Mouse (Mus musculus): ENCODE measurements at regions not wholly inside any gene's neighbourhood (a gene's known extent, or its start where the extent isn't known, plus 50 kb on each side); places are given as distances from the start of the nearest gene placed in this dataset.

DNA sequence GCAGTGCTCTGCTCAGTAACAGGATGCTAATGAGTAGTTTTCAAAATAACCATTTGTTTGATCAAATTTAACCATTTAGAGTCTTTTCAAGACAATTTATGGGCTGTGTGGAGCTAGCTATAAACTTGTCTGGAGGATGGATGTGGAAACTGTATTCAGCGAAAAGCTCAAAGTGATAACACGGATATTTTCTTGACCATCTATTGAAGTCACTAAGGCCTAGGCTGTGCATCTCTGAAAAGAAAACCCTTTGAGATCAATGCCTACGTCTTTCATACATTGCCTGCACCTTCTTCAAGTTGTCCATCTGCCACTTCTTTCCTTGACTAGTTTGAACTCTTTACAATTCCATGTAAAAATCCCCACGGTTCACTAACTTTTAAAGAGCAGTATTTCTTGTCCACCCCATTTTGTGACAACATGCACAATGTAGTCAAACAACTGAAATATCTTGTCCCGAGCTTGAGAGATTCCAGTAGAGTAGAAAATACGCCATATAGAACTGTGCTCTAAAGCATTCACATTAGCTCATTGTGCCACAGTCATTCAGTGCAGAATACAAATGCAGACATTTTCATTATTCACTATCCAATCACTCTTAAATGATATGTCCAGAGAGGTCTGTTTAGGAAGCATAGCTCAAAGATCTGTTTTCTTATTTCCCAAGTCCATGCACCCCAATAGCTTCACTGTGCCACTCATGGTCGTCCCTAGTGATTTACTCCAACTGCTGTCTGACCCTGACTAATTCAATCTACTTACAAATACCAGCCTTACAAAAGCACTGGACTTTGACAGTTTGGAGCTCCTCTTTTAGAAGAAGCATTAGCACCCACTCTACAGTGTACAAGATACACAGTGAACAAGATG, 165.7 kb upstream of the 4930447F04Rik start:
- DNase-seq (ENCODE audit: low read depth, low spot score) = peak; percentile 2

DNA sequence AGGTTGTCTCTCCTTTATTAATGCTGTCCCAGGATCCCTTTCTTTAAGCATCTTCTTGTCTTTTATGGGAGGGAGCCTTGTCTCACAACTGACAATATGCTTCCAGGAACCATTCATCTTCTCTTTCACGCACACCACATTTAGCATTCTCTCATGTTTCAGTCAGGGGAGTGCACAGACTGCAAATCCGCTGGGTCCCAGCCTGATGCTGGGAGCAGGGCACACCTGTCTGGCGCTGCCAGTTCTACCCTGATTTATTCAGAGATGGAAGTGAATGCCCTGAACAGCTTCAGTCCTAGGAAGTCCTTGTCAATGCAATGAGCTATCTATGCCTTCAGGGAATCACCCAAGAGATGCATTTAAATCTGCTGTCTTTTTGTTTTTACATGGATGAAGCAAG, 161.0 kb upstream of the 4930447F04Rik start:
- peak; percentile 2 for DNase-seq (ENCODE audit: low read depth, low spot score)

DNA sequence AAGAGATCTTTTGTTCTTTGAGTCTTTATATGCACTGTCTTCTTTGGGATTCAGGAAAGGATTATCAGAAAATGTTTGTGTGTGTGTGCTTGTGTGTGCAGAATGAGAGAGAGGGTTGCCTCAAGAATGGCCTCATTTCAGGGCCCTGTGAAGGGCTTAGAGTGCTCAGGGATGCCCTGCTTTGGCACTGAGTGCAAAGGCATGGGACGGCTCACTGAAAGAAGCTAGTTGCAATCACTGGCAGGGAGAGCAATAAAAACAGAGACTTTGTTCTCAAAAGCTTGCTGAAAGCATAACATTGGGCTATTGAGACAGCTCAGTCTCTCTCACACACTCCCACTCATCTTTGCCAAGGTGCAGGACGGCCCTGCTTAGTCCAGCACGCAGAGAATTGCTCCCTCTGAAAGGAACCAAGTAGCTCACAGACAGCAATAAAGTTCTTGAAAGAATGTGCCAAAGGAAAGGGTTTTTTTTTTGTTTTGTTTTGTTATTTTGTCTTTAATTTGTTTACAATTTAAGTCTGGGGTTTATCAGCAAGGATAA, 157.5 kb upstream of the 4930447F04Rik start:
- DNase-seq (ENCODE audit: low read depth, low spot score) = no peak
